Mouse (Mus musculus) left cerebral cortex, postnatal 36 days (tissue): Measurements from ENCODE around the gene Ddx10. TPM values are rescaled to one million over a fixed set of nuclear protein-coding genes. Genes with fewer than 3 reads are reported as not detected.

Experiments used
- DNase-seq, 2 experiments: peaks; one replicate each; pipeline ENCODE4 v3.0.0; 2021 to 2022; ENCODE audit warnings: low spot score in 2 of 2, mixed read lengths in 1 of 2
- intact Hi-C: fragments of 180-260 bp; cut with DNase I; formaldehyde crosslinking; loops from one replicate; pipeline ENCODE4 v1.15.1; 2025
- total RNA-seq, 2 experiments: library from RNA; stranded (reverse); gene quantifications; 2 replicates each; pipeline ENCODE4 v1.2.3; 2021

Ddx10 gene
- total RNA-seq, 2 experiments from 2014 or later: 20.1 to 21.5 TPM

DNA sequence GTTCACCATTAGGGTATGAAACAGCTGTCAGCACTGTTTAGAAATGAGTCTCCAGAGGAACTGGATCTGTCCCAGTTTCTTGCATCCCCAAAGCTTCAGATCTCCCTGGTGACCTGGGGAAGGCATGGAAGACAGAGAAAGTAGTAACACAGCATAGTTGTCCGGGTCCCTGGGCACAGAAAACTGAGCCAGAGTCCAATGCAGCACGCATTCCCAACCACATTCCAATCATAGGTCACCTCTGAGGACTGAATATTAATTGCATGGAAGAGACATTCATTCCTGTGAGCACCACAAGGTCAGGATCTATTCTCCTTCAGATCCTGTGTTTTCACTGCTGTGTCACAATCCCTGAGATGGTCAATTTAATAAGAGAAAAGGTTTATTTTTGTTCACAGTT, 182.8 kb downstream of the Ddx10 start:
- DNase-seq: no peak
- intact Hi-C loops: no loop called here

DNA sequence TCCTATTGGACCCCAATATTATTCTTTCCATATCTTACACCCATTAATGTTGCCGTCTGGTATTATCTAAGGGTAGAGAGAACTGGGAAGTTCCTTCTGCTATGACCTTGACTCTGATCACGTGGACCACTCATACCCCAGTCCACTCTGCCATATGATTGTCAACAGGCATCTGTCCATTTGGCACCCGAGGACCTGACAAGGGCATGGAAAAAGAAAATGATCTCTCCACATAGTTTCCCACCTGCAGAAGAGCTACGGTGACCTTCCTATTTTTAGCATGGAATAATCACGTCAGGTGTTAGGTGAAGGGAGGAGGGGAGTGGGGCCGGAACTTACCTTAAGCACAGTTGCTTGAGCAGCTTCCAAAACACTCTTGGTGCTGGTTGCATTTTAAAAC, 183.3 kb downstream of the Ddx10 start:
- DNase-seq: no peak
- intact Hi-C loops: no loop called here

DNA sequence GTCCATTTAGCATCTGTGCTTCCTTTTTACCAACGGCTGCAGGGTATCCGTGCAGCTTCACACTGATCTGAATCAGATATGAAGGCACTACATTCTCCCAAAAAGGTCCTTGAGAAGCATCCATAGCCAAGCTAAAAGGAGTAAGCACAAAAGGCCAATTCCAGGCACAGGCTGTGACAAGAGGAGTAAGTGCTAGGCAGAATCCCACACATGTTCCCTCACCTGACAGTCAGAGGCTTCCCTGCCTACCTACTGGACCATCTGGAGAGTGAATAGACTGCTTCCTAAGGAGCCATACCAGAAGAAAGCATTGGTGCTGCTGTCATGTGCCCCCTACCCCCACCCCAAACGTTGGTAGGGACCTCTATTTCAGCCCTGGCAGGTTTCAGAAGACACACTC, 192.5 kb downstream of the Ddx10 start:
- intact Hi-C loops: no loop called here
- no peak for DNase-seq

Other genes starting within 250 kb of the Ddx10 start
- 10 to 100 TPM; 26.8 to 29.0 TPM for gene Exph5, start 53.6 kb upstream of the Ddx10 start, total RNA-seq
- gene Kdelc2, start 136.0 kb upstream of the Ddx10 start, total RNA-seq: 1 to 10 TPM; 6.1 to 6.6 TPM
- 1 to 10 TPM in 1 of 2 experiments, under 1 TPM in 1; 0.30 to 1.2 TPM for gene 4930550C14Rik, start 154.3 kb upstream of the Ddx10 start, total RNA-seq